Mouse (Mus musculus): ENCODE data around the gene Eef1a1. TPM values are rescaled to one million over a fixed set of nuclear protein-coding genes. Genes with fewer than 3 reads are reported as not detected.
"Not testable (repeated sequence)": the region's sequence is repeated elsewhere in the genome, so short reads cannot be mapped to it uniquely, and the experiment has no call there.

Eef1a1 gene
- polyA plus RNA-seq, 1 experiment from 2014 or later: 2,802 TPM

DNA sequence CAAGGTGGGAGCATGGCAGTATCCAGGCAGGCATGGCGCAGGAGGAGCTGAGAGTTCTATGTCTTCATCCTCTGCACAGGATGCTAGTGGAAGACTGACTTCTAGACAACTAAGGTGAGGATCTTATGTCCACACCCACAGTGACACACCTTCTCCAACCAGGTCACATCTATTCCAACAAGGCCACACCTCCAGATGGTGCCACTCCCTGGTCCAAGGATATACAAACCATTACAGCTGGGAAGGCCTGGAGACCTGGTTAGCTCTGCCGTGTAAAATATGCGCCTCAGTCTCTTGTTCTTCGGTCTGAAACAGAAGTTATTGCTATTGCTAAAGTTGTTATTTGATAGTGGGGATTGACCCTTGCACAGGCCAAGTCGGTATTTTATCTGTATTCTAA is 930 bp downstream of the Eef1a1 start:
- 92% methylated on average over 5 of the region's 5 CpGs for WGBS
- not testable (repeated sequence) for H3K4me3 ChIP-seq; H3K36me3 ChIP-seq; H3K27me3 ChIP-seq; ATAC-seq (replicated peaks; ENCODE audit: insufficient number of reproducible peaks, insufficient read depth, low FRiP score, low read depth); H3K4me2 ChIP-seq; H3K4me1 ChIP-seq (replicated peaks); H3K27ac ChIP-seq; H3K9me3 ChIP-seq (replicated peaks); H3K9ac ChIP-seq

DNA sequence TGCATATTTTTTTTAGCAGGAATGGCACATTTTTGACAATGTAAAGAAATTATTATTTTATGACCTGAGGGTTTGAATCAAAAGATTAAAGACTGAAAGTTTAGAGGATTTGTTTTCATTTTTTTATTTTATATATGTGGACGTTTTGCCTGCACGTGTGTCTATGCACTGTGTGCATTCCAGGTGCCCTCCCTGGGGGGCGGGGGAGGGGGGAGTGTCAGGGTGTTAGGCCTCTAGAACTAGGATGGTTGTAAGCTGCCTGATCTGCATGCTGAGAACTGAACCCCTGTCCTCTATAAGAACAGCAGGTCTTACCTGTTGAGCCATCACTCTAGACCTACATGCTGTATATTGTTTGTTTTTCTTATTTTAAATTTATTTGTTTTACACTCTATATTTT is 4.3 kb downstream of the Eef1a1 start:
- peaks cover under 1% of the 10 kb centered on the region; the same call in 1 of the 2 replicates for H3K36me3 ChIP-seq
- H3K27ac ChIP-seq: no peak overlapping the region
- H3K4me2 ChIP-seq: no peak overlapping the region
- no peaks in the 10 kb centered on the region for H3K9me3 ChIP-seq (replicated peaks)
- no peak for ATAC-seq (replicated peaks; ENCODE audit: insufficient number of reproducible peaks, insufficient read depth, low FRiP score, low read depth)
- no peak overlapping the region for H3K9ac ChIP-seq
- H3K4me1 ChIP-seq (replicated peaks): peaks cover 9% of the 10 kb centered on the region
- no peak overlapping the region for H3K4me3 ChIP-seq
- 84% methylated on average over 3 of the region's 3 CpGs for WGBS
- no peaks in the 10 kb centered on the region for H3K27me3 ChIP-seq

- H3K27me3 ChIP-seq: no peaks in the 10 kb centered on the region
- H3K9ac ChIP-seq: peak overlapping the region; percentile 73
- H3K9me3 ChIP-seq (replicated peaks): no peaks in the 10 kb centered on the region
- peaks cover 20% of the 10 kb centered on the region for H3K4me1 ChIP-seq (replicated peaks)
- WGBS: 19% methylated on average over 3 of the region's 3 CpGs
- no peak for ATAC-seq (replicated peaks; ENCODE audit: insufficient number of reproducible peaks, insufficient read depth, low FRiP score, low read depth)
- H3K27ac ChIP-seq: peak overlapping the region; percentile 94
- H3K4me3 ChIP-seq: peak overlapping the region; percentile 57
- H3K36me3 ChIP-seq: peaks cover 19% of the 10 kb centered on the region
- peak overlapping the region; percentile 60 for H3K4me2 ChIP-seq
Measured at GRCm38 (mm10) chr9:78482386-78482785, 6.6 kb downstream of the Eef1a1 start.

- H3K4me1 ChIP-seq (replicated peaks): peaks cover 20% of the 10 kb centered on the region
- peak overlapping the region; percentile 99 for H3K27ac ChIP-seq
- peak overlapping the region; percentile 67 for H3K4me2 ChIP-seq
- H3K9ac ChIP-seq: peak overlapping the region; percentile 99
- no peaks in the 10 kb centered on the region for H3K9me3 ChIP-seq (replicated peaks)
- WGBS: under 1% methylated on average over 73 of the region's 77 CpGs
- peak; percentile 98 for ATAC-seq (replicated peaks; ENCODE audit: insufficient number of reproducible peaks, insufficient read depth, low FRiP score, low read depth)
- H3K4me3 ChIP-seq: peak overlapping the region; percentile 90
- peaks cover 26% of the 10 kb centered on the region for H3K36me3 ChIP-seq
- H3K27me3 ChIP-seq: no peaks in the 10 kb centered on the region
Measured at GRCm38 (mm10) chr9:78481423-78482331, 7.3 kb downstream of the Eef1a1 start.

DNA sequence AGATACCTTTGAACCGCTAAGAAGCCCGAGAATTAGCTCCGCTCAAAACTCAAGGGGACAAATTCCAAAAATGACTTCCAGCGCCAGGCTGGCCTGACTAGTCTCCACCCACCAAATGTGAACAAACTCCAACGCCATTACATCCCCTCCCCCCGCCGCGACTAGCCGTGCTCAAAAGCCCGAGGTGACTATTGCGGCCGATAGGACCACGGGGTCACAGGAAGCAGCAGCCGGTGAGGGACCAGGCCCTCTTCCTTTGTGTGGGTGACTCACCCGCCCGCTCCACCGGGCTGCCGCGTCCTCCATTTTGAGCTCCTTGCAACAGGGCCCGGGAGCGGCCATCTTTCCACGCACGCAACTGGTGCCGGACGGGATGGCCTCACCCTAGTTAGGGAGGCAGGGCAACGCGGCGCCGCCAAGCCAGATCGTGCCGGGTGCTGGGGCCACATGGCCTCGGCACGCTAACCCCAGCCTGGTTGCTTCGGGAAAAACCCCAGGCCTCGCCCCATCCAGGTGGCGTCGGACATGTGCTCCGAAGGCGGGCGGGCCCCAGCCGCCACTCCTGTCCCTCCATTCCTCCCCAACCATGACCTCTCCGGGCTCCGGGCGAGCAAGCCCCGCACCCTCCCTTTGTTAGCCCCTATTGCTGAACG is 8.1 kb downstream of the Eef1a1 start:
- Histone ChIP-seq H3K9ac (peak overlapping the region; percentile 99), H3K27ac (peak overlapping the region; percentile 99), H3K4me3 (peak overlapping the region; percentile 90)

GRCm38 (mm10) chr9:78480227-78480626 is 8.7 kb downstream of the Eef1a1 start:
- Histone ChIP-seq H3K27ac (peak overlapping the region; percentile 99), H3K36me3 (peaks cover 34% of the 10 kb centered on the region), H3K9ac (peak overlapping the region; percentile 99), H3K4me1 (replicated peaks) (peaks cover 20% of the 10 kb centered on the region), H3K4me3 (peak overlapping the region; percentile 90), H3K4me2 (peak overlapping the region; percentile 67)
- H3K27me3 ChIP-seq; ATAC-seq (replicated peaks; ENCODE audit: insufficient number of reproducible peaks, insufficient read depth, low FRiP score, low read depth); H3K9me3 ChIP-seq (replicated peaks): not testable (repeated sequence)
- under 1% methylated on average over 13 of the region's 13 CpGs for WGBS

More for the DNA sequence above, 8.1 kb downstream of the Eef1a1 start:
- WGBS: 0% methylated on average over 46 of the region's 46 CpGs
- no peaks in the 10 kb centered on the region for H3K9me3 ChIP-seq (replicated peaks)
- no peaks in the 10 kb centered on the region for H3K27me3 ChIP-seq
- peak overlapping the region; percentile 67 for H3K4me2 ChIP-seq
- H3K4me1 ChIP-seq (replicated peaks): peaks cover 20% of the 10 kb centered on the region
- peak; percentile 12 for ATAC-seq (replicated peaks; ENCODE audit: insufficient number of reproducible peaks, insufficient read depth, low FRiP score, low read depth)
- H3K36me3 ChIP-seq: peaks cover 34% of the 10 kb centered on the region

- Histone ChIP-seq H3K27ac (peak overlapping the region; percentile 33; the same call in 1 of the 2 replicates), H3K9ac (0 out of 2 replicates have a peak overlapping the region, but pooled peaks have one; percentile 31)
- H3K27me3 ChIP-seq: not testable (repeated sequence)
Measured at GRCm38 (mm10) chr9:78479308-78479707, 9.6 kb downstream of the Eef1a1 start.

GRCm38 (mm10) chr9:78478009-78478605 is 10.8 kb downstream of the Eef1a1 start:
- Histone ChIP-seq H3K4me1 (replicated peaks) (peaks cover 20% of the 10 kb centered on the region), H3K36me3 (peaks cover 47% of the 10 kb centered on the region), H3K27ac (peak overlapping the region; percentile 51)
- H3K4me3 ChIP-seq; H3K9me3 ChIP-seq (replicated peaks); H3K27me3 ChIP-seq; H3K9ac ChIP-seq; ATAC-seq (replicated peaks; ENCODE audit: insufficient number of reproducible peaks, insufficient read depth, low FRiP score, low read depth); H3K4me2 ChIP-seq: not testable (repeated sequence)
- WGBS: 70% methylated on average over 1 of the region's 1 CpGs

More at GRCm38 (mm10) chr9:78479308-78479707, 9.6 kb downstream of the Eef1a1 start:
- Histone ChIP-seq H3K36me3 (peaks cover 39% of the 10 kb centered on the region), H3K4me1 (replicated peaks) (peaks cover 20% of the 10 kb centered on the region), H3K4me2 (peak overlapping the region; percentile 67), H3K4me3 (peak overlapping the region; percentile 90)
- H3K9me3 ChIP-seq (replicated peaks); ATAC-seq (replicated peaks; ENCODE audit: insufficient number of reproducible peaks, insufficient read depth, low FRiP score, low read depth): not testable (repeated sequence)
- WGBS: 19% methylated on average over 8 of the region's 8 CpGs

GRCm38 (mm10) chr9:78477021-78477551 is 11.9 kb downstream of the Eef1a1 start:
- 9% methylated on average over 5 of the region's 5 CpGs for WGBS
- Histone ChIP-seq H3K36me3 (peaks cover 47% of the 10 kb centered on the region), H3K27ac (peak overlapping the region; percentile 51), H3K4me2 (no peak overlapping the region), H3K9ac (no peak overlapping the region), H3K4me3 (no peak overlapping the region), H3K4me1 (replicated peaks) (peaks cover 14% of the 10 kb centered on the region), H3K9me3 (replicated peaks) (no peaks in the 10 kb centered on the region), H3K27me3 (no peaks in the 10 kb centered on the region)
- ATAC-seq (replicated peaks; ENCODE audit: insufficient number of reproducible peaks, insufficient read depth, low FRiP score, low read depth): no peak

GRCm38 (mm10) chr9:78476531-78477020 is 12.4 kb downstream of the Eef1a1 start:
- Histone ChIP-seq H3K4me1 (replicated peaks) (peaks cover 14% of the 10 kb centered on the region), H3K9ac (no peak overlapping the region), H3K9me3 (replicated peaks) (no peaks in the 10 kb centered on the region), H3K27ac (peak overlapping the region; percentile 51), H3K4me2 (no peak overlapping the region), H3K27me3 (no peaks in the 10 kb centered on the region), H3K4me3 (no peak overlapping the region), H3K36me3 (peaks cover 47% of the 10 kb centered on the region)
- 18% methylated on average over 1 of the region's 1 CpGs for WGBS
- ATAC-seq (replicated peaks; ENCODE audit: insufficient number of reproducible peaks, insufficient read depth, low FRiP score, low read depth): no peak

DNA sequence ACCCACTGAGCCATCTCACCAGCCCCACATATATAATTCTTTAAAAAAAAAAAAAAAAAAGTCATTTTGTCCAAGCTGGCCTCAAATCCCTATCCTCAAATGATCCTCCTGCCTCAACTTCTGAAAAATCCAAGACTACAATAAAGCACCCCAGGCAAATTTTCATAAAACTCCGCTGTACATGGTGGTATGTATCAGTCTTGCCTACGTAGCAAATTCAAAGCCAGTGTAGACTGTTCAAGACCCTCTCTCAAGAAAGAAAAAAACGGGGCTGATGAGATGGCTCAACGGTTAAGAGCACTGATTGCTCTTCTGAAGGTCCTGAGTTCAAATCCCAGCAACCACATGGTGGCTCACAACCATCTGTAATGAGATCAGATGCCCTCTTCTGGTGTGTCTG is 13.1 kb downstream of the Eef1a1 start:
- H3K36me3 ChIP-seq: peaks cover 48% of the 10 kb centered on the region
- H3K4me2 ChIP-seq: no peak overlapping the region
- WGBS: 86% methylated on average over 4 of the region's 4 CpGs
- no peaks in the 10 kb centered on the region for H3K9me3 ChIP-seq (replicated peaks)
- H3K4me1 ChIP-seq (replicated peaks): peaks cover 14% of the 10 kb centered on the region
- H3K9ac ChIP-seq: no peak overlapping the region
- ATAC-seq (replicated peaks; ENCODE audit: insufficient number of reproducible peaks, insufficient read depth, low FRiP score, low read depth): no peak
- no peak overlapping the region for H3K27ac ChIP-seq
- H3K4me3 ChIP-seq: no peak overlapping the region
- H3K27me3 ChIP-seq: no peaks in the 10 kb centered on the region

Measured in heart, embryonic 15.5 days (tissue).